Mouse (Mus musculus) inflammation-experienced regulatory T-cells, adult 6 months (primary cell): Measurements from ENCODE around the gene Kmo. TPM values are rescaled to one million over a fixed set of nuclear protein-coding genes. Genes with fewer than 3 reads are reported as not detected.

Source experiments
- ATAC-seq: one replicate; pipeline ENCODE4 v1.8.0; 2017
- polyA plus RNA-seq, 3 experiments: library from polyadenylated mRNA; unstranded; fragments of 100-300 nt; shearing (Covaris generic); gene quantifications; one replicate each; pipeline ENCODE4 v1.2.1; 2017

Kmo gene
- 1 to 10 TPM in 1 of 3 experiments, under 1 TPM in 2; 0.48 to 7.3 (median 0.88) TPM for polyA plus RNA-seq

GRCm38 (mm10) chr1:175619814-175620431 lies at the start of gene Kmo:
Gene Kmo (plus strand): TSS chr1:175620381.
- no peak for ATAC-seq

GRCm38 (mm10) chr1:175574129-175574528 lies 46.1 kb upstream of the Kmo start:
- no peak for ATAC-seq

GRCm38 (mm10) chr1:175578425-175579096 lies 41.6 kb upstream of the Kmo start:
- no peak for ATAC-seq

- ATAC-seq, result no peak
These were observed 40.5 kb upstream of the Kmo start for GRCm38 (mm10) chr1:175579598-175580235.

GRCm38 (mm10) chr1:175580346-175580745 lies 39.8 kb upstream of the Kmo start:
- no peak for ATAC-seq

- no peak for ATAC-seq
These were observed 37.4 kb upstream of the Kmo start for GRCm38 (mm10) chr1:175582799-175583198.

GRCm38 (mm10) chr1:175585267-175585666 lies 34.9 kb upstream of the Kmo start:
- ATAC-seq, result no peak

- no peak for ATAC-seq
These were observed 33.5 kb upstream of the Kmo start for GRCm38 (mm10) chr1:175586656-175587055.

GRCm38 (mm10) chr1:175592832-175593231 lies 27.3 kb upstream of the Kmo start:
- ATAC-seq, result no peak

GRCm38 (mm10) chr1:175602231-175602630 lies 17.9 kb upstream of the Kmo start:
- no peak for ATAC-seq

- ATAC-seq, result no peak
These were observed 16.8 kb upstream of the Kmo start for GRCm38 (mm10) chr1:175603390-175603789.

- no peak for ATAC-seq
These were observed 12.9 kb upstream of the Kmo start for GRCm38 (mm10) chr1:175607308-175607707.

GRCm38 (mm10) chr1:175607838-175608585 lies 12.2 kb upstream of the Kmo start:
- no peak for ATAC-seq

GRCm38 (mm10) chr1:175608708-175609107 lies 11.5 kb upstream of the Kmo start:
- ATAC-seq, result no peak

GRCm38 (mm10) chr1:175614992-175615391 lies 5.2 kb upstream of the Kmo start:
- no peak for ATAC-seq

GRCm38 (mm10) chr1:175623656-175624055 lies 3.5 kb downstream of the Kmo start:
- ATAC-seq, result no peak

- peak; percentile 97 for ATAC-seq
These were observed 5.2 kb downstream of the Kmo start, which contains the start of gene Fh1 for GRCm38 (mm10) chr1:175625257-175625879. Gene Fh1 (minus strand): TSS chr1:175625635.

GRCm38 (mm10) chr1:175625990-175626692 lies 6.0 kb downstream of the Kmo start:
- peak; percentile 60 for ATAC-seq

GRCm38 (mm10) chr1:175629248-175629647 lies 9.1 kb downstream of the Kmo start:
- ATAC-seq, result no peak

GRCm38 (mm10) chr1:175630345-175630744 lies 10.2 kb downstream of the Kmo start:
- no peak for ATAC-seq

GRCm38 (mm10) chr1:175631080-175631479 lies 10.9 kb downstream of the Kmo start:
- no peak for ATAC-seq

GRCm38 (mm10) chr1:175631721-175632221 lies 11.6 kb downstream of the Kmo start:
- ATAC-seq, result peak; percentile 77
